Mouse (Mus musculus) kidney, embryonic 14.5 days (tissue): ENCODE data around the gene Tulp4. TPM values are rescaled to one million over a fixed set of nuclear protein-coding genes. Genes with fewer than 3 reads are reported as not detected.

Experiments used
- ATAC-seq: fragments of 200-750 bp; cut with Nextera tagmentation; 2 replicates; pipeline ENCODE4 v1.8.0; 2017; ENCODE audit warnings: moderate number of reproducible peaks, mild to moderate bottlenecking, moderate TSS enrichment, moderate library complexity; ENCODE audit not compliant: low FRiP score, low TSS enrichment
- H3K27ac ChIP-seq: fragments of 300-500 bp; sonication (generic); 2 replicates; pipeline ENCODE4 v1.5.1; 2014; ENCODE audit warnings: low read depth, mild to moderate bottlenecking, low read length, moderate library complexity, mixed read lengths
- H3K27me3 ChIP-seq: fragments of 300-500 bp; sonication (generic); 2 replicates; pipeline ENCODE4 v1.6.1; 2014; ENCODE audit warnings: mild to moderate bottlenecking, low read length; ENCODE audit not compliant: control insufficient read depth, insufficient read depth
- H3K36me3 ChIP-seq: fragments of 300-500 bp; sonication (generic); 2 replicates; pipeline ENCODE4 v1.6.1; 2014; ENCODE audit warnings: low read length, mixed read lengths; ENCODE audit not compliant: control insufficient read depth, insufficient read depth
- H3K4me1 ChIP-seq: fragments of 300-500 bp; sonication (generic); 2 replicates; pipeline ENCODE4 v1.6.1; 2014; ENCODE audit warnings: low read length, mixed read lengths; ENCODE audit not compliant: control insufficient read depth, insufficient read depth
- H3K4me2 ChIP-seq: fragments of 300-500 bp; sonication (generic); replicated peaks from 2 replicates; pipeline ENCODE4 v1.6.1; 2014; ENCODE audit warnings: low read depth, mild to moderate bottlenecking, low read length
- H3K4me3 ChIP-seq: fragments of 300-500 bp; sonication (generic); 2 replicates; pipeline ENCODE4 v1.5.1; 2014; ENCODE audit warnings: mild to moderate bottlenecking, low read length
- H3K9ac ChIP-seq: fragments of 300-500 bp; sonication (generic); 2 replicates; pipeline ENCODE4 v1.6.1; 2014; ENCODE audit warnings: low read depth, mild to moderate bottlenecking, low read length, moderate library complexity
- H3K9me3 ChIP-seq: fragments of 300-500 bp; sonication (generic); 2 replicates; pipeline ENCODE4 v1.6.1; 2016; ENCODE audit warnings: low read length; ENCODE audit not compliant: control insufficient read depth
- WGBS: fragments of 180-500 bp; shearing (Covaris S2); extraction: QIAGEN DNeasy Blood & Tissue Kit; methylation state at CpG from one replicate; pipeline ENCODE4 v1.1.7; 2014; 5-methylcytosine and 5-hydroxymethylcytosine counted together
- polyA plus RNA-seq: library from polyadenylated mRNA; unstranded; fragments of >200 nt; fragmentation: Nextera tagmentation; extraction: Ambion mirVana; gene quantifications from 2 replicates; pipeline ENCODE4 v1.2.1, GENCODE M21; 2014

Tulp4 gene
- polyA plus RNA-seq, 1 experiment from 2014 or later, result 86.4 TPM

DNA sequence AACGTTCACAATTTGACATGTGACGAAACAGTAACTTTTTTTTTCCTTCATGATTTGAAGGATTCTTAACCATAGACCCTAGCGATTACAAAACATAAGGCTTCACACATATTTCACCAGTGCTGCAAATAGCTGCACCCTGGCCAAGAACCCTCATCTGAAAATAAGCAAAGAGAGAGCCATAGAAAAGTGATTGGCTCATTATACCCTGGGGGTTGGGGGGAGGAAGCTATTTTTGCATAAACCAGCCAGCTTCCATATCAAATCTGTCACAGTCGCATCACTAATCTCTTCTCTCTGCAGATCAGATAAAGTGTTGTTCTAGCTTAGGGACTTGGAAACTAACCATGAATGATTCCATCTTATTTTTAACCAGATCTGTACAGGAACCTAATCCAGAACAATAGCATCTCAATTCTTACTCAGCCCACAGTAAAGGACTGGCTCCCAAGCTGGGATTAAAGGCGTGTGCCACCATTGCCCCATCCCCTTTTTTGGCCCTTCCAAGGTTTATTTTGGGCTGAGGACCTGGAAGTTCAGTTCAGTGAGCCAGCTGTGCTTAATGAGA, 22.8 kb upstream of the Tulp4 start:
- H3K4me3 ChIP-seq, result no peak overlapping the region
- no peak overlapping the region for H3K27ac ChIP-seq
- 93% methylated on average over 5 of the region's 5 CpGs for WGBS
- no peak overlapping the region for H3K9ac ChIP-seq
- no peaks in the 10 kb centered on the region for H3K9me3 ChIP-seq
- no peak overlapping the region for H3K4me2 ChIP-seq
- no peaks in the 10 kb centered on the region for H3K27me3 ChIP-seq
- peaks cover 35% of the 10 kb centered on the region for H3K36me3 ChIP-seq
- peaks cover 4% of the 10 kb centered on the region; the same call in 1 of the 2 replicates for H3K4me1 ChIP-seq
- ATAC-seq, result no peak

DNA sequence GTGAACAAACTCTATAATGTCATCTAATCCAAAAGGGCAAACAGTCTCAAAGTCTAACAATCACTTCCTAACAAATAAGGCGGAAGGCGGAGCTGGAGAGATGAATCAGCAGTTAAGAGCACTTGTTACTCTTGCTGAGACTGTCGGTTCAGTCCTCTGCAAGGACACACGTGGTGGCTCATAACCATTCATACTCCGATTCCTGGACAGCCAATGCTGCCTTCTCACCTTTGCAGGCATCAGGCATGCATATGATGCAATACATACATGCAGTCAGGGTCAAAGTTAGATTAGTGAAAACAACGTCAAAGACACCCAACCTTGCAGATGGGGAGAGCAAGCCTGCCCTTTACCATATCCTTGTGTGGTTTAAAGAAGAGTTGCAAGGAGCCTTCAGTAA, 14.6 kb upstream of the Tulp4 start:
- no peak overlapping the region for H3K4me3 ChIP-seq
- H3K9me3 ChIP-seq, result no peaks in the 10 kb centered on the region
- H3K27me3 ChIP-seq, result no peaks in the 10 kb centered on the region
- no peaks in the 10 kb centered on the region; the same call in 1 of the 2 replicates for H3K36me3 ChIP-seq
- no peak for ATAC-seq
- no peaks in the 10 kb centered on the region for H3K4me1 ChIP-seq
- no peak overlapping the region for H3K27ac ChIP-seq
- H3K9ac ChIP-seq, result no peak overlapping the region
- no peak overlapping the region for H3K4me2 ChIP-seq
- 95% methylated on average over 6 of the region's 6 CpGs for WGBS

DNA sequence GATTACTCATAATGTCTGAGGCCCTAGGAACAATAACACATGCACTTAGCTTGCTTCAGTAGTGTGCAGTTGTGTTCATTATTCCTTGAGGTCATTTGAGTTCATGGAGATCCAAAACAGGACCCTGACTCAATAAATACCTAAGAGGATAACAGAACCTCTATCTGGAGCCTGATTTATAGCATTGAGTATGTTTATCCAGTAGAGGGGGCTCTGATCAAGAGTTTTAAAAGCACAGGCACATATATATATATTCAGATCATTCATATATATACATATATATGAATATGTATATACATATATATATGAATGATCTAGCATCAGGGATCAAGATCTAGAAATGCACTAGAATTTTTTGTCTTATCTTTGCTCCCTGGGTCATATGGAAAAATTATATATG, 10.7 kb upstream of the Tulp4 start:
- no peak for ATAC-seq
- Histone ChIP-seq H3K4me1 (no peaks in the 10 kb centered on the region), H3K4me2 (no peak overlapping the region), H3K36me3 (no peaks in the 10 kb centered on the region), H3K9ac (no peak overlapping the region), H3K27ac (no peak overlapping the region), H3K27me3 (no peaks in the 10 kb centered on the region), H3K4me3 (no peak overlapping the region), H3K9me3 (no peaks in the 10 kb centered on the region)

DNA sequence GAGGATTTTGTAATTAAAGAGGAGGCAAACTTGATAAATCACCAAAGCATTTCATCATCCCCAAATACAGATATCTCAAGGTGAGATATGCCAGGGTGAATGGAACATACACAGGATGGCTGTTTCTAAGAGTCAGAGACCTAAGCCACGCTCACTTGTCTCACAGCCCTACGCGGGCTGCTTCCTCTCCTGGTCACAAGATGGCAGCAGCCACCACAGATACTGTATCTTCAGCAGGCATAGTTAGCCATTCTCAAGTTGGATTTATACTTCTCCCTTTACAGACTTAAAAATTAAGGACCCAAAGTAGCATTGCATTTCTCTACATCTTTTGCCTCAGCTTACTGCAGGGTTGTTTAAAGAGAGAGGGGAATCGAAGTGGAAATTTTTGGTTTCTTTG, 8.4 kb upstream of the Tulp4 start:
- no peak overlapping the region for H3K27ac ChIP-seq
- H3K27me3 ChIP-seq, result no peaks in the 10 kb centered on the region
- 31% methylated on average over 4 of the region's 4 CpGs for WGBS
- no peak overlapping the region for H3K4me2 ChIP-seq
- ATAC-seq, result no peak
- no peak overlapping the region for H3K4me3 ChIP-seq
- H3K36me3 ChIP-seq, result no peaks in the 10 kb centered on the region
- H3K9me3 ChIP-seq, result no peaks in the 10 kb centered on the region
- H3K9ac ChIP-seq, result no peak overlapping the region
- no peaks in the 10 kb centered on the region for H3K4me1 ChIP-seq

- no peaks in the 10 kb centered on the region for H3K36me3 ChIP-seq
- no peak for ATAC-seq
- peaks cover 4% of the 10 kb centered on the region; the same call in 1 of the 2 replicates for H3K27me3 ChIP-seq
- WGBS, result 96% methylated on average over 3 of the region's 3 CpGs
- no peak overlapping the region for H3K9ac ChIP-seq
- H3K4me2 ChIP-seq, result no peak overlapping the region
- H3K9me3 ChIP-seq, result no peaks in the 10 kb centered on the region
- no peak overlapping the region for H3K4me3 ChIP-seq
- no peak overlapping the region for H3K27ac ChIP-seq
- 0 out of 2 replicates have a peak, but pooled peaks cover 4% of the 10 kb centered on the region for H3K4me1 ChIP-seq
These were observed 4.0 kb upstream of the Tulp4 start for GRCm38 (mm10) chr17:6102287-6102686.

GRCm38 (mm10) chr17:6103566-6103965, 2.7 kb upstream of the Tulp4 start:
- Histone ChIP-seq H3K4me1 (peaks cover 17% of the 10 kb centered on the region; the same call in 1 of the 2 replicates), H3K4me2 (no peak overlapping the region), H3K9ac (no peak overlapping the region), H3K27me3 (peaks cover 4% of the 10 kb centered on the region; the same call in 1 of the 2 replicates), H3K9me3 (no peaks in the 10 kb centered on the region), H3K4me3 (no peak overlapping the region), H3K36me3 (no peaks in the 10 kb centered on the region), H3K27ac (no peak overlapping the region)
- ATAC-seq, result no peak
- 80% methylated on average over 6 of the region's 6 CpGs for WGBS

DNA sequence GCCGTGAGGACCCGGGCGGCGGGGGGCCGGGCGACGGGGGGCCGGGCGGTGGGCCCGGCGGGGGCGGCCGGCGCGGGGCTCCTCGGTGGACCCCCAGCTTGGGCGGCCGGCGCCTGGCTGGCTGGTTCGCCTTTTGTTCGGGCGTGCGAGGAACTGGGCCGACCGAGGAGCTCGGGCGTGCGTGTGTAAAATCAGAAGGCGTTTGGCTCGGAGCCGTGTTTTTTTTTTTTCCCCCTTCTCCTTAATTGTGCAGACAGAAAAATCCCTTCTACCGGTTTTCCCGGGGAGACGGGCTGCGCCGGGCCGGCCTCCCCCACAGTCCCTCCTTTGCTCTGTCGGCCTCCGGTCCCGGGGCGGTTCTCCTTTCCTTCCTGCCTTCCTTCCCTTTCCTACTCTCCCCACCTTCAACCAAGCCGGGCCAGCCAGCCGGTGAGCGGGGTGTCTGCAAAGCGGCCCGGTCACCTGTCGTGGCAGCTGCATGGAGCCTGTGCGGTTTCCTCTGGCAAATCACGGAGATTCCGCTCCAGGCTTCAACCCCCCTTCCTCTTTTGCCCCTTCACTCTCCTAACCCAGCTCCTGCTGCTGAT, 871 bp downstream of the Tulp4 start:
- peaks cover 20% of the 10 kb centered on the region; the same call in 1 of the 2 replicates for H3K4me1 ChIP-seq
- ATAC-seq, result peak; percentile 21
- 1% methylated on average over 34 of the region's 50 CpGs for WGBS
- peaks cover 4% of the 10 kb centered on the region; the same call in 1 of the 2 replicates for H3K27me3 ChIP-seq
- H3K9ac ChIP-seq, result peak overlapping the region; percentile 97
- peak overlapping the region; percentile 83 for H3K27ac ChIP-seq
- H3K9me3 ChIP-seq, result no peaks in the 10 kb centered on the region
- H3K36me3 ChIP-seq, result peaks cover 6% of the 10 kb centered on the region; the same call in 1 of the 2 replicates
- H3K4me2 ChIP-seq, result peak overlapping the region; percentile 77
- peak overlapping the region; percentile 82 for H3K4me3 ChIP-seq

GRCm38 (mm10) chr17:6108175-6108574, 1.9 kb downstream of the Tulp4 start:
- no peaks in the 10 kb centered on the region for H3K9me3 ChIP-seq
- peak overlapping the region; percentile 97; the same call in 1 of the 2 replicates for H3K9ac ChIP-seq
- H3K27ac ChIP-seq, result no peak overlapping the region
- H3K4me1 ChIP-seq, result peaks cover 20% of the 10 kb centered on the region; the same call in 1 of the 2 replicates
- peaks cover 4% of the 10 kb centered on the region; the same call in 1 of the 2 replicates for H3K27me3 ChIP-seq
- WGBS, result 50% methylated on average over 7 of the region's 7 CpGs
- H3K36me3 ChIP-seq, result peaks cover 6% of the 10 kb centered on the region; the same call in 1 of the 2 replicates
- peak overlapping the region; percentile 77 for H3K4me2 ChIP-seq
- peak overlapping the region; percentile 82 for H3K4me3 ChIP-seq
- no peak for ATAC-seq

DNA sequence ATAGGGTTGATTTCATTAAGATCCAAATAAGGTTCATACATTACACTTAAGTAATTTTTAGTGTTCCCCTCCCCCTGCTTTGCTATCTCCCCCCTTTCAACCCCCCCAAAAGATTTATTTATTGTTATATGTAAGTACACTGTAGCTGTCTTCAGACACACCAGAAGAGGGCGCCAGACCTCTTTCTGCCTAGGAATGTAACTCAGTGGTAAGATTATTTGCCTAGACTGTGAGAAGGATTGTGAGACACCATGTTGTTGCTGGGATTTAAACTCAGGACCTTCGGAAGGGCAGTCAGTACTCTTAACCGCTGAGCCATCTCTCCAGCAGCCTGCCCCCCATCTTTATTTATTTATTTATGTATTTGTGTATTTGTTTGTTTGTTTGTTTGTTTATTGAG, 4.7 kb downstream of the Tulp4 start:
- peaks cover 17% of the 10 kb centered on the region; the same call in 1 of the 2 replicates for H3K4me1 ChIP-seq
- H3K9me3 ChIP-seq, result no peaks in the 10 kb centered on the region
- no peak overlapping the region for H3K27ac ChIP-seq
- no peak overlapping the region for H3K4me2 ChIP-seq
- H3K36me3 ChIP-seq, result peaks cover 6% of the 10 kb centered on the region; the same call in 1 of the 2 replicates
- 84% methylated on average over 3 of the region's 3 CpGs for WGBS
- ATAC-seq, result no peak
- no peaks in the 10 kb centered on the region for H3K27me3 ChIP-seq
- H3K9ac ChIP-seq, result no peak overlapping the region
- no peak overlapping the region for H3K4me3 ChIP-seq
